Mouse (Mus musculus) limb, embryonic 12.5 days (tissue): ENCODE data around the gene Cnih2. TPM values are rescaled to one million over a fixed set of nuclear protein-coding genes. Genes with fewer than 3 reads are reported as not detected.
A peak's percentile ranks its signal among the peaks of the same experiment; 100 is the strongest.

ENCODE experiments used
- ATAC-seq: fragments of 200-750 bp; cut with Nextera tagmentation; 2 replicates; pipeline ENCODE4 v1.8.0; 2017; ENCODE audit warnings: low read depth, moderate TSS enrichment; ENCODE audit not compliant: insufficient number of reproducible peaks, insufficient read depth, low FRiP score, low TSS enrichment
- H3K27ac ChIP-seq: fragments of 300-500 bp; sonication (generic); 2 replicates; pipeline ENCODE4 v1.5.1; 2016; ENCODE audit warnings: mild to moderate bottlenecking, moderate library complexity
- H3K27me3 ChIP-seq: fragments of 300-500 bp; sonication (generic); 2 replicates; pipeline ENCODE4 v1.6.1; 2016; ENCODE audit warnings: mild to moderate bottlenecking, moderate library complexity
- H3K36me3 ChIP-seq: fragments of 300-500 bp; sonication (generic); 2 replicates; pipeline ENCODE4 v1.6.1; 2016; ENCODE audit warnings: mild to moderate bottlenecking, moderate library complexity
- H3K4me1 ChIP-seq: fragments of 300-500 bp; sonication (generic); replicated peaks from 2 replicates; pipeline ENCODE4 v1.6.1; 2016
- H3K4me2 ChIP-seq: fragments of 300-500 bp; sonication (generic); 2 replicates; pipeline ENCODE4 v1.6.1; 2016; ENCODE audit warnings: mild to moderate bottlenecking, moderate library complexity
- H3K4me3 ChIP-seq: fragments of 300-500 bp; sonication (generic); replicated peaks from 2 replicates; pipeline ENCODE4 v1.5.1; 2016; ENCODE audit warnings: mild to moderate bottlenecking
- H3K9ac ChIP-seq: fragments of 300-500 bp; sonication (generic); replicated peaks from 2 replicates; pipeline ENCODE4 v1.6.1; 2016; ENCODE audit warnings: mild to moderate bottlenecking, moderate library complexity
- H3K9me3 ChIP-seq: fragments of 300-500 bp; sonication (generic); 2 replicates; pipeline ENCODE4 v1.6.1; 2016; ENCODE audit warnings: mild to moderate bottlenecking, moderate library complexity
- WGBS: fragments of 180-500 bp; shearing (Covaris S2); methylation state at CpG from one replicate; pipeline ENCODE4 v1.1.7; 2016; 5-methylcytosine and 5-hydroxymethylcytosine counted together
- polyA plus RNA-seq: library from polyadenylated mRNA; unstranded; fragments of >200 nt; fragmentation: Nextera tagmentation; extraction: Ambion mirVana; gene quantifications from 2 replicates; pipeline ENCODE4 v1.2.1, GENCODE M21; 2016

The Cnih2 gene
- polyA plus RNA-seq, 1 experiment from 2014 or later: 43.0 TPM

DNA sequence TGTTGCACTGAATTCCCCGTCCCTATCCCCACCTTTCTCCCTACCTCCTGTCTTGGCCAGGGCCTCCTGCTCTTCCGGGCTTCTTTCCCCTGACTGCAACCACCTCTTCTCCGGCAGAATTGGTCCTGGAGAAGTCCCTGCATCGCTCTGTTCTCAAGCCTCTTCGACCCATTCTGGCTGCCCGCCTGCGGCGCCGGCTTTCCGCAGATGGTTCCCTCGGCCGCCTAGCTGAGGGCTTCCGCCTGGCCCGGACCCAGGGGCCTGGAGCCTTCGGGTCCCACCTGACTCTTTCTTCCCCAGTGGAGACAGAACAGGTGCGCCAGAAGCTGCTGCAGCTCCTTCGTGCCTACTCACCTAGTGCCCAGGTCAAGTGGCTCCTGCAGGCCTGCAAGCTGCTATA is 45.5 kb downstream of the Cnih2 start:
- peaks cover 49% of the 10 kb centered on the region for H3K27me3 ChIP-seq
- ATAC-seq: no peak
- WGBS: 50% methylated on average over 17 of the region's 17 CpGs
- H3K4me1 ChIP-seq: peaks cover 41% of the 10 kb centered on the region
- no peaks in the 10 kb centered on the region for H3K9me3 ChIP-seq
- no peak overlapping the region for H3K4me3 ChIP-seq
- peaks cover 19% of the 10 kb centered on the region for H3K36me3 ChIP-seq
- H3K9ac ChIP-seq: no peak overlapping the region
- no peak overlapping the region for H3K27ac ChIP-seq
- H3K4me2 ChIP-seq: no peak overlapping the region

- H3K4me1 ChIP-seq: peaks cover 41% of the 10 kb centered on the region
- peaks cover 25% of the 10 kb centered on the region for H3K36me3 ChIP-seq
- H3K4me2 ChIP-seq: no peak overlapping the region; the same call in 1 of the 2 replicates
- no peak overlapping the region for H3K9ac ChIP-seq
- H3K4me3 ChIP-seq: peak overlapping the region; percentile 5; the same call in 1 of the 2 replicates
- ATAC-seq: no peak
- H3K27ac ChIP-seq: no peak overlapping the region
- H3K9me3 ChIP-seq: no peaks in the 10 kb centered on the region
- 26% methylated on average over 25 of the region's 25 CpGs for WGBS
- H3K27me3 ChIP-seq: peaks cover 49% of the 10 kb centered on the region
These were observed 46.0 kb downstream of the Cnih2 start for GRCm38 (mm10) chr19:5052166-5052822.

DNA sequence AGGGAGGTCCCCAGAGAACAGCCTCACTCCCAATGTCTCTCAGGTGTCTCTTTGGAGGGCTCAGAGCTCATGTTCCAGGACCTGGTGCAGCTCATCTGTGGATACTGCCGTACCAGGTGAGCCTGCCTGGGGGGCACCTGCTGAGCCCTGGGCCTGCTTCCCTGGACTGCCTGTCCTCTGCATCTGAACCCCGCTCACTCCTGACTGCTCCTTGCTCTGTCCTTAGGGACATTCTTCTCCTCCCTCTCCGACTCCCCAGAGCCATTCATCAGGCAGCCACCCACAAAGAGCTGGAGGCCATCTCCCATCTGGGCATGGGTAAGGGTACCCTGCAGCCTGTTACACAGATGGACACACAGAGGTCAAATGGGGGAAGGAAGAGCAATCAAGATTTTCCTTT is 46.8 kb downstream of the Cnih2 start:
- WGBS: 40% methylated on average over 3 of the region's 3 CpGs
- Histone ChIP-seq H3K27ac (no peak overlapping the region), H3K4me3 (0 out of 2 replicates have a peak overlapping the region, but pooled peaks have one; percentile 17), H3K9ac (no peak overlapping the region), H3K9me3 (no peaks in the 10 kb centered on the region), H3K27me3 (peaks cover 49% of the 10 kb centered on the region), H3K4me2 (peak overlapping the region; percentile 36; the same call in 1 of the 2 replicates), H3K36me3 (peaks cover 33% of the 10 kb centered on the region), H3K4me1 (peaks cover 34% of the 10 kb centered on the region)
- no peak for ATAC-seq

DNA sequence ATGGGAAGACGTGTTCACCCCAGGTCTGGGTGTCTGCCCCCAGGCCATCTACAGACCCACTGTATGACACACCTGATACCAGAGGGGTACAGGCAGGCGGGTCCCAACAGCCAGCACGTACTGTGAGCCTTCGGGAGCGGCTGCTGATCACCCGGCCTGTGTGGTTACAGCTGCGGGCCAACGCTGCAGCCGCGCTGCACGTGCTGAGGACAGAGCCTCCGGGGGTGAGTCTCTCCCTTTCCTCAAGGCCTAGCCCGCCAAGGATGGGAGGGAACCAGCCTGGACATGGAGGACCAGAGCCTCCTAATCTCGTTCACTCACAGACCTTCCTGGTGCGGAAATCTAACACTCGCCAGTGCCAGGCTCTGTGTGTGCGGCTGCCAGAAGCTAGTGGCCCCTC is 47.3 kb downstream of the Cnih2 start:
- Histone ChIP-seq H3K9me3 (no peaks in the 10 kb centered on the region), H3K4me3 (peak overlapping the region; percentile 17), H3K4me2 (peak overlapping the region; percentile 36), H3K27ac (no peak overlapping the region), H3K27me3 (peaks cover 49% of the 10 kb centered on the region), H3K9ac (peak overlapping the region; percentile 23; the same call in 1 of the 2 replicates), H3K36me3 (peaks cover 38% of the 10 kb centered on the region), H3K4me1 (peaks cover 29% of the 10 kb centered on the region)
- WGBS: 6% methylated on average over 17 of the region's 17 CpGs
- ATAC-seq: peak; percentile 16; the same call in 1 of the 2 replicates

- WGBS: 16% methylated on average over 14 of the region's 14 CpGs
- Histone ChIP-seq H3K9me3 (no peaks in the 10 kb centered on the region), H3K4me3 (peak within 1 kb of the TSS; percentile 17), H3K9ac (peak within 1 kb of the TSS; percentile 23; the same call in 1 of the 2 replicates), H3K27me3 (peaks cover 49% of the 10 kb centered on the region), H3K4me2 (peak within 1 kb of the TSS; percentile 36), H3K36me3 (peaks cover 41% of the 10 kb centered on the region), H3K27ac (no peak within 1 kb of the TSS), H3K4me1 (peaks cover 29% of the 10 kb centered on the region)
- ATAC-seq: no peak
These were observed 48.0 kb downstream of the Cnih2 start, which contains the start of gene Rin1 for GRCm38 (mm10) chr19:5050047-5050905. TSS of gene Rin1 (plus strand) at chr19:5050481.

- Histone ChIP-seq H3K9ac (no peak overlapping the region), H3K4me2 (no peak overlapping the region), H3K4me1 (peaks cover 29% of the 10 kb centered on the region), H3K36me3 (peaks cover 42% of the 10 kb centered on the region), H3K27ac (no peak overlapping the region), H3K27me3 (peaks cover 49% of the 10 kb centered on the region), H3K9me3 (no peaks in the 10 kb centered on the region), H3K4me3 (no peak overlapping the region)
- 84% methylated on average over 6 of the region's 6 CpGs for WGBS
- no peak for ATAC-seq
These were observed 49.0 kb downstream of the Cnih2 start for GRCm38 (mm10) chr19:5049325-5049724.

DNA sequence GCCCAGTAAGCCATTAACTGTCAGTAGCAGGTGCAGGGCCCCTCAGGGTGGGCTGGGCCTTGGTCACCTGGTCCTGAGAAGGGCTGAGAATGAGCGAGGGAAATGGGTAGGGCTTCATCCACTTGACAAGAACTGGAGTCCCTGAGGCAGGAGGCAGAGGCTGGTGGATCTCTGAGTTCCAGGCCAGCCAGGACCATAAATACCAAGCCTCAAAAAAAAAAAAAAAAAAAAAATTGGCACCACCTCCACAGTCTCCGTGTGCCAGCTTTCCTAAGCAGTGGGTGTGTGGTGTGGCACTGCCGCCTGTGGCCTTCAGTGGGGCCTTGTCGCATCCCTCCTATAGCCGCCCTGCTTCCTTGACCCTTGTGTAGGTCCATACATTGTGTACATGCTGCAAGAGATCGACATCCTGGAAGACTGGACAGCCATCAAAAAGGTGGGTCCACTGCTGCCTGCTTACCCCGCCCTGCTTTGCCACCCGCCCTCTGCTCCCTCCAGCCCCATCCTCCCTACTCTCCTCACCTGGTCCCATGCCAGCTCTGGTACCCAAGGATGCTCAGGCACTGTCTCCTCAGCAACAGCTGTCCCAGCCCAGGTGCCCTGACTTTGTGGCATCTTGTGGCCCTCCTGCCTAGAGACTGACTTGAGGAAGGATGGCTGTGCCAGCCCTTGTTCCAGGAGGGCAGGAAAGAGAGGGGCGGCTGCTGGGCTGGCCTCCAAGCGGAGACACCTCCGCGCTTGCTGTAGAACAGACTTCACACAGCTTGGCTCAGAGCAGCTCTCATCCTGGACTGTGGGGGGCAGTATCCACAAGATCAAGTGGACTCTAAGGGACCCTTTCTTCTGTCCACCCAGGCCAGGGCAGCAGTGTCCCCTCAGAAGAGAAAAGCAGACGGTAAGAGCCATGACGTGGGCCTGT is 49.9 kb downstream of the Cnih2 start:
- Histone ChIP-seq H3K36me3 (peaks cover 51% of the 10 kb centered on the region), H3K4me2 (no peak overlapping the region), H3K4me1 (peaks cover 29% of the 10 kb centered on the region), H3K9me3 (no peaks in the 10 kb centered on the region), H3K27ac (no peak overlapping the region), H3K27me3 (peaks cover 41% of the 10 kb centered on the region), H3K9ac (no peak overlapping the region), H3K4me3 (no peak overlapping the region)
- 86% methylated on average over 14 of the region's 14 CpGs for WGBS
- no peak for ATAC-seq

- Histone ChIP-seq H3K27me3 (peaks cover 12% of the 10 kb centered on the region), H3K27ac (no peak overlapping the region), H3K4me3 (no peak overlapping the region), H3K4me2 (no peak overlapping the region), H3K9ac (no peak overlapping the region), H3K9me3 (no peaks in the 10 kb centered on the region), H3K4me1 (peaks cover 23% of the 10 kb centered on the region), H3K36me3 (peaks cover 60% of the 10 kb centered on the region)
- 75% methylated on average over 4 of the region's 4 CpGs for WGBS
- ATAC-seq: no peak
These were observed 52.8 kb downstream of the Cnih2 start for GRCm38 (mm10) chr19:5045531-5045930.
